Mouse (Mus musculus) neural tube, embryonic 11.5 days (tissue): ENCODE measurements around the gene Reep3. TPM values are rescaled to one million over a fixed set of nuclear protein-coding genes. Genes with fewer than 3 reads are reported as not detected.

ENCODE experiments used
- ATAC-seq: fragments of 200-750 bp; cut with Nextera tagmentation; 2 replicates; pipeline ENCODE4 v1.8.0; 2017; ENCODE audit warnings: moderate number of reproducible peaks, mild to moderate bottlenecking, moderate TSS enrichment, moderate library complexity; ENCODE audit not compliant: insufficient read depth, low FRiP score, low TSS enrichment
- DNase-seq: peaks from one replicate; pipeline ENCODE4 v3.0.0-alpha.2; 2015; ENCODE audit warnings: low spot score
- H3K27ac ChIP-seq: fragments of 300-500 bp; sonication (generic); 2 replicates; pipeline ENCODE4 v1.5.1; 2014; ENCODE audit warnings: low read depth, mild to moderate bottlenecking, low read length
- H3K27me3 ChIP-seq: fragments of 300-500 bp; sonication (generic); 2 replicates; pipeline ENCODE4 v1.6.1; 2014; ENCODE audit warnings: mild to moderate bottlenecking, low read length, mixed read lengths; ENCODE audit not compliant: control insufficient read depth, insufficient read depth
- H3K36me3 ChIP-seq: fragments of 300-500 bp; sonication (generic); 2 replicates; pipeline ENCODE4 v1.6.1; 2014; ENCODE audit warnings: mild to moderate bottlenecking, low read length, moderate library complexity, mixed read lengths; ENCODE audit not compliant: control insufficient read depth, insufficient read depth
- H3K4me1 ChIP-seq: fragments of 300-500 bp; sonication (generic); 2 replicates; pipeline ENCODE4 v1.6.1; 2014; ENCODE audit warnings: low read length, mixed read lengths; ENCODE audit not compliant: control insufficient read depth, insufficient read depth
- H3K4me2 ChIP-seq: fragments of 300-500 bp; sonication (generic); 2 replicates; pipeline ENCODE4 v1.6.1; 2014; ENCODE audit warnings: low read depth, mild to moderate bottlenecking, moderate library complexity
- H3K4me3 ChIP-seq: fragments of 300-500 bp; sonication (generic); 2 replicates; pipeline ENCODE4 v1.5.1; 2014; ENCODE audit warnings: low read depth, low read length
- H3K9ac ChIP-seq: fragments of 300-500 bp; sonication (generic); 2 replicates; pipeline ENCODE4 v1.6.1; 2014; ENCODE audit warnings: mild to moderate bottlenecking, low read length
- H3K9me3 ChIP-seq: fragments of 300-500 bp; sonication (generic); 2 replicates; pipeline ENCODE4 v1.6.1; 2016; ENCODE audit warnings: low read length; ENCODE audit not compliant: control insufficient read depth
- WGBS: fragments of 180-500 bp; shearing (Covaris S2); extraction: QIAGEN DNeasy Blood & Tissue Kit; methylation state at CpG from one replicate; pipeline ENCODE4 v1.1.7; 2014; 5-methylcytosine and 5-hydroxymethylcytosine counted together
- polyA plus RNA-seq: library from polyadenylated mRNA; unstranded; fragments of >200 nt; fragmentation: Nextera tagmentation; extraction: Ambion mirVana; gene quantifications from 2 replicates; pipeline ENCODE4 v1.2.1, GENCODE M21; 2014

The Reep3 gene
- polyA plus RNA-seq, 1 experiment from 2014 or later = 40.6 TPM

DNA sequence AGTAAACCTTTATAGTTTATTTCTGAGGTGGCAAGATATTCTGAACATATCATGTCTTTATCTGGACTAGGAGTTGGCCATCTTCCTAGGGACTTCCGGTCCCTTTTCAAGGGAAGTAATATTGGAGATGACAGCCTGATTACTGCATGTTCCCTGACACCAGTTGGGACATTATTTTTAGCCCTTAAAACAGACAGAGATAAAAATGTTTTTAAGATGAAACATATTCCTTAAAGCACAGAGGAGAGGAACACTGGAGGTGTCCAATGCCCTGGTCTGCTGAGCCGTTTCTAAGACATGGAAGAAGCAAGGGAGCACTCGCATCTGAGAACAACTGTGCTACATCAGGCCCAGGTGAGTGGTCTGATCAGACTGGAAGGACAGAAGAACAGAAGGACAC, 119.7 kb downstream of the Reep3 start:
- no peak overlapping the region for H3K9ac ChIP-seq
- ATAC-seq (no peak), DNase-seq (no peak)
- H3K4me2 ChIP-seq = no peak overlapping the region
- no peaks in the 10 kb centered on the region for H3K36me3 ChIP-seq
- no peak overlapping the region for H3K27ac ChIP-seq
- H3K27me3 ChIP-seq = no peaks in the 10 kb centered on the region
- H3K4me1 ChIP-seq = no peaks in the 10 kb centered on the region
- H3K4me3 ChIP-seq = no peak overlapping the region
- no peaks in the 10 kb centered on the region for H3K9me3 ChIP-seq
- 90% methylated on average over 3 of the region's 3 CpGs for WGBS

DNA sequence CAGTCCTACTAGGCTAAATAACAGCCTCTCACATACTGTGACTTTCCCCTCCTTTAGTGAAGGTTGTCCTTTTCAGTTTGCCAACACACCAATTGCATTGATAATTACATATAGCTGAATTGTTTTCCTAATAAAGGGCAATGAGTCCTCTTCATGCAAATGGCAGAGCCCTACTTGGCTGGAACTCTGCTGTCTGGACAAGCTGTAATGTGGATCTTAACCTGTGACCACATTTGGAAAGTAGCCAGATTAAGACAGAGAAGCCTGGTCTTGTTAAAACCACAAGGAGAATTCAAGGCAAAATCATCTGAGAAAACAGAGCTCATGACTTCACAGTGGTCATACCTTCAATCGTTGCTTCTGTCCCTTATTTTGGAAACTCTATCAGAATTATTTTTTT, 121.3 kb downstream of the Reep3 start:
- Histone ChIP-seq H3K4me2 (no peak overlapping the region), H3K9me3 (no peaks in the 10 kb centered on the region), H3K27ac (no peak overlapping the region), H3K4me3 (no peak overlapping the region), H3K36me3 (no peaks in the 10 kb centered on the region), H3K9ac (no peak overlapping the region), H3K27me3 (no peaks in the 10 kb centered on the region), H3K4me1 (no peaks in the 10 kb centered on the region)
- no peak for DNase-seq
- WGBS = 94% methylated on average over 1 of the region's 1 CpGs
- ATAC-seq = no peak

DNA sequence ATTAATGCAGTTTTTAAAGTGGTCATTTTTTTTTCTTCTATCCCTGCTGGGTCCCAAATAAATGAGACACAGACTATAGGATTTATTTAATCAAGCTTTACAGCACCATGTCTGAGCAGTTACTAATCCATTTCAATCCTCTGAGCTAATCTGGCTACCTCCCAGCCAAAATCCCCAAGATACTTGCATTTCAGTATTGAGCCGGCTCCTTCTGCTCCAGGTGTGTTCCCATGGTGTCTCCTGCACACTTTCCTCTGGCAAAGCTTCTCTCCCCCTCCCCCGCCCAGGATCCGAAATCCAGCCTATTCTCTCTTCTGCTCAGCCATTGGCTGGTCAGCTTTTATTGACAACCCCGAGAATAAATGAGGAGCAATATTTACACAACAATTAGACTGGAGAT, 122.3 kb downstream of the Reep3 start:
- Histone ChIP-seq H3K36me3 (no peaks in the 10 kb centered on the region), H3K4me1 (no peaks in the 10 kb centered on the region), H3K27ac (no peak overlapping the region), H3K9ac (no peak overlapping the region), H3K27me3 (no peaks in the 10 kb centered on the region), H3K9me3 (no peaks in the 10 kb centered on the region), H3K4me2 (no peak overlapping the region), H3K4me3 (no peak overlapping the region)
- no peak for ATAC-seq
- WGBS = 77% methylated on average over 4 of the region's 4 CpGs
- DNase-seq = no peak

DNA sequence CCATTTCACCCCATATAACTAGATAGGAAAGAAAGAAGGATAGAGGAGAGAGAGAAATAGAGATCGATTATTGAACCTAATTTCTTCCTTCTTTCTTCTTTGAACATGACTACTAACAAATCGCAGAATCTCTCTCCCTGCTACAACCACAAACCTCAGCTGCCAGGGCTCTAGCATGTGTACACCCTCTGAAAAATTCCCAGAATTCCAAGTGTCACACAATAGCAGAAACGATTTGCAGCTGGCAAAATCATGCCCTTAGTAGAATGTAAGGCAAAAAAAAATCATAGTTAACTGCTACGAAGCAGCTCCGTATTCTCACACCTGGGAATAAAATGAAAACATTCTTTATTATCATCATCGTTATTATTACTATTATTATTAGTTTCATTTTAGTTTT, 122.9 kb downstream of the Reep3 start:
- H3K9me3 ChIP-seq = no peaks in the 10 kb centered on the region
- H3K36me3 ChIP-seq = no peaks in the 10 kb centered on the region
- DNase-seq (no peak), ATAC-seq (no peak)
- no peaks in the 10 kb centered on the region for H3K4me1 ChIP-seq
- H3K4me3 ChIP-seq = no peak overlapping the region
- no peaks in the 10 kb centered on the region for H3K27me3 ChIP-seq
- H3K27ac ChIP-seq = no peak overlapping the region
- H3K4me2 ChIP-seq = no peak overlapping the region
- H3K9ac ChIP-seq = no peak overlapping the region
- WGBS = 87% methylated on average over 6 of the region's 6 CpGs

DNA sequence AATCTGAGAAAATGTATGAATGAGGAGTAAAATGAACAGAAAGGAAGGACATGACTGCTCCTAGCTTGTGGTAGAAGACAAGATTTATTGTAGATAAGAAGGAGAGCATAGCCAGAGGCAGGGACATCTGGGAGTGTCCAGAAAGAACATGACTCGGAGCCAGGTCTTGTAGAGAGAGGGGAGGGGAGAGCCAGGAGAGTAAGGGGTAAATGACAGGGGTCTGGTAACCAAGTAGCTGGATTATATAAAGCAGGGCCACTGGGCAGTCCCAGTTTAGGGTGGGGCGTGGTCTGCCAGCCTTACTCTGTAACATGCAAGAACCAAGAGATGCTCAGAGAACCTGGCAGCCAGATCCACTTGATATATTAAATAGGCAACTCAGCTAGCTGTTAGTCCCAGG, 123.5 kb downstream of the Reep3 start:
- Histone ChIP-seq H3K27ac (no peak overlapping the region), H3K9ac (no peak overlapping the region), H3K9me3 (no peaks in the 10 kb centered on the region), H3K4me3 (no peak overlapping the region), H3K36me3 (no peaks in the 10 kb centered on the region), H3K27me3 (no peaks in the 10 kb centered on the region), H3K4me2 (no peak overlapping the region), H3K4me1 (no peaks in the 10 kb centered on the region)
- WGBS = 64% methylated on average over 2 of the region's 2 CpGs
- ATAC-seq = no peak
- DNase-seq = no peak

DNA sequence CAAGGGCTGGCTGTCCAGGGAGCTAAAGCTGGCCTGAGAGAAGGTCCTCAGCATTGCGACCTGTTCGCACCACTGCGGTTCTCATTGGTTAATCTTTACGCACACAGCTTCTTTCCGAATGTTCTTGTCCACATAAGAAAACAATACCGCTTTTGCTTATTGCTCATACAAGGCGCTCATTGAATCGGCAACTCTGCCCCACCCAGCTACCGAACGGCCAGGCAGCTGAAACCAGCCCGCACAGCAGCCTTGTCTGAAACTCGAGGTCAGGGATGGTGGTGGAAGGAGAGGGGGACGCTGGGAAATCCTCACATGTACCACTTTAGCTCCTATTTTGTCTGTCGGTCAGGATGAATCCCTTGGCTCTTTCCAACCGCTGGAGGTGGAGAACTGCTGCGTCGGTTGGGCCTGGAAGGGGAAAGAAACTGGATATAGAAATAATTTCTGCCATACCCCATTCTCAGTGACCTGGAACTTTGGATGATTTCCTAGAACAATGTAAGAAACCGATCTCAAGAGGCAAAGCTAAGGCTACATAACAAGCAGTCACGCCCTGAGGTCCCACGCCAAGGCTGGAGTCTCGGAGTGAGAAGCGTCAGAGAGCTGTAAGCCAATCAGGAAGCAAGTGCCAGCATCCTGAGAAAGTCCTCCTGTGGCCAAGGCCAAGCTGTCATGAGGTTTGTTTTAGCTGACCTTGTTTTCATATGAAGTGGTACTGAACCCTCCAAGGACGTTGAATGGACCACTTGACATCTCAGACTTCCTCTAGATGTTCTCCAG, 126.2 kb downstream of the Reep3 start:
- Histone ChIP-seq H3K4me1 (no peaks in the 10 kb centered on the region), H3K4me3 (no peak overlapping the region), H3K36me3 (no peaks in the 10 kb centered on the region), H3K27me3 (no peaks in the 10 kb centered on the region), H3K4me2 (no peak overlapping the region), H3K9me3 (no peaks in the 10 kb centered on the region), H3K27ac (no peak overlapping the region), H3K9ac (no peak overlapping the region)
- DNase-seq = no peak
- no peak for ATAC-seq
- 90% methylated on average over 23 of the region's 23 CpGs for WGBS

DNA sequence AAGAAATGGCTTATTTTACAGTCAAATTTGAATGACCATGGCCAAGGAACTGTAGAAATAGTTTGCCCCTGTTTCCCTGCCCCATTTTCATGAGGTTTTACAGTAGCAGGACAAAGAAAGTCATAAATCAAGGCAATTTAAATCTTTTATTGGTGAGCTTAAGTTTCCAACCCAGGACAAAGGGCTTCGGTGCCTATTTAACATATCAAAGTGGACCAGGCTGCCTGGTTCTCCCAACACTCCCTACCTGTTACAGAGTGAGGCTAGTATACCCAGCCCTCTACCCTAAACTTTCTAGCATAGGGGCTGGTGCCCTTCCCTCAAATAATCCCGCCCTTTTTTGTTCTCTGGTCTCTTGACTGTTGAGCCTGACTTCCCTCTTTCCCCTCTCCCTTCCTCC, 127.2 kb downstream of the Reep3 start:
- DNase-seq = no peak
- Histone ChIP-seq H3K27me3 (no peaks in the 10 kb centered on the region), H3K36me3 (no peaks in the 10 kb centered on the region), H3K27ac (no peak overlapping the region), H3K4me1 (no peaks in the 10 kb centered on the region), H3K4me2 (no peak overlapping the region), H3K9me3 (no peaks in the 10 kb centered on the region), H3K9ac (no peak overlapping the region), H3K4me3 (no peak overlapping the region)
- 0 out of 2 replicates have a peak, but pooled peaks have one; percentile 31 for ATAC-seq
- 27% methylated on average over 2 of the region's 2 CpGs for WGBS

DNA sequence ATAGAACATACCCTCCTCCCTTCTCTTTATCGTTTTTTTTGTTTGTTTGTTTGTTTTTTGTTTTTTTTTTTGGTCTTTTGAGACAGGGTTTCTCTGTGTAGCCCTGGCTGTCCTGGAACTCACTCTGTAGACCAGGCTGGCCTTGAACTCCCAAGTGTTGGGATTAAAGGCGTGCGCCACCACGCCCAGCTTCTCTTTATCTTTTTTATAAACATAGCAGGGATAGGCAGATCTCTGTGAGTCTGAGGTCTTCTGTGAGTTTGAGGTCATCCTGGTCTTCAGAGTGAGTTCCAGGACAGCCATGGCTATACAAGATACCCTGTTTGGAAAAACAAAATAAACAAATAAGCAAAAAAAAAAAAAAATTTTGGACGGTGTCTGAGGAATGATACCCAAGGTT, 127.7 kb downstream of the Reep3 start:
- Histone ChIP-seq H3K4me2 (no peak overlapping the region), H3K9ac (no peak overlapping the region), H3K9me3 (no peaks in the 10 kb centered on the region), H3K4me3 (no peak overlapping the region), H3K36me3 (no peaks in the 10 kb centered on the region), H3K27me3 (no peaks in the 10 kb centered on the region), H3K27ac (no peak overlapping the region), H3K4me1 (no peaks in the 10 kb centered on the region)
- WGBS = 70% methylated on average over 5 of the region's 5 CpGs
- DNase-seq = no peak
- ATAC-seq = no peak

DNA sequence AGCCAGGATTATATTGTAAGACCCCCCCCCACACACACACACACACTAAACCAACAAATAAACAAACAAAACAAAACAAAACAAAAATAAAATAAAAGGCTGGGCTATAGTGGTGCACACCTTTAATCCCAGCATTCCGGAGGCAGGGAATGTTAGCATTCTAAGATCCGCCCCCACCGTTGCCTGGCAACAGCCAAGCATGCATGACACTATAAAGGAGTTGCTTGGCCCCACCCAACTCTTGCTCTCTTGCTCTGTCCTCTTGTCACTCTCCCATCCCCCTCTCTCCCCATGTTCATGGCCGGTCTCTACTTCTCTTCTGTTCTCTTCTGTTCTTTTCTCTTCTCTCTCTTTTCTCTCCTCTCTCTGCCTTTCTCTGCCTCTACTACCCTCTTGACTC, 128.2 kb downstream of the Reep3 start:
- 27% methylated on average over 4 of the region's 4 CpGs for WGBS
- peak; percentile 71 for DNase-seq
- no peaks in the 10 kb centered on the region for H3K4me1 ChIP-seq
- no peak overlapping the region for H3K9ac ChIP-seq
- no peaks in the 10 kb centered on the region for H3K9me3 ChIP-seq
- H3K27ac ChIP-seq = no peak overlapping the region
- ATAC-seq = peak; percentile 87
- no peaks in the 10 kb centered on the region for H3K27me3 ChIP-seq
- H3K4me2 ChIP-seq = no peak overlapping the region
- no peaks in the 10 kb centered on the region for H3K36me3 ChIP-seq
- H3K4me3 ChIP-seq = no peak overlapping the region
